Mouse (Mus musculus): Measurements from ENCODE around the gene Eif2b2. TPM values are rescaled to one million over a fixed set of nuclear protein-coding genes. Genes with fewer than 3 reads are reported as not detected.

The Eif2b2 gene
- polyA plus RNA-seq, 1 experiment from 2014 or later, result 64.9 TPM

DNA sequence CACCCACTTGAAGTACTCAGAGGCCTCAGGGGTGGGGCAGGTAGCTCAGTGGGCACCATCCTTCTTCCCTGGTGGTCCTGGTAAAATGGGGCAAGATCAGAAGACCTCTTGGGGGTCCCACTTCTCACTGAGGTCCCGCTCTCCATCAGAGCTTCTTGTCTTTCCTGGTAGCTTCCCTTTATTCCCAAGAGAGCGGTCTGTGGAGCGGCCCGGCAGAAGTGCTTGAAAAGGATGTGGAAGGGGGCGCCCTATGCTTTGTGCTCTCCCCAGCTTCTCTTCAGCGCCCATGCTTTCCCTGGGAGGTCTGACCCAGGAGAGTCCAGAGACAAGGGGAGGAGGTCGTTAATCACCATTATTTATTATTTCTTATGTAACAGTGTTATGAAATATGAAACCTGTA lies 21.9 kb upstream of the Eif2b2 start:
- Histone ChIP-seq H3K9me3 (ENCODE audit: low read length) (no peaks in the 10 kb centered on the region), H3K4me2 (replicated peaks; ENCODE audit: low read depth, low read length) (no peak overlapping the region), H3K27me3 (replicated peaks; ENCODE audit: insufficient read depth, low read length) (no peaks in the 10 kb centered on the region), H3K4me3 (ENCODE audit: low read depth, low read length) (no peak overlapping the region), H3K36me3 (ENCODE audit: insufficient read depth, low read length) (no peaks in the 10 kb centered on the region), H3K27ac (ENCODE audit: low read length) (no peak overlapping the region), H3K4me1 (ENCODE audit: insufficient read depth, low read depth, low read length) (peaks cover 12% of the 10 kb centered on the region; the same call in 1 of the 2 replicates), H3K9ac (replicated peaks; ENCODE audit: low read depth) (no peak overlapping the region)
- DNase-seq (ENCODE audit: low spot score), result no peak
- no peak for ATAC-seq
- TF ChIP-seq EP300 (IDR thresholded peaks at IDR 0.05) (no peak), CTCF (IDR thresholded peaks at IDR 0.05) (no peak)
- WGBS, result 67% methylated on average over 7 of the region's 7 CpGs

DNA sequence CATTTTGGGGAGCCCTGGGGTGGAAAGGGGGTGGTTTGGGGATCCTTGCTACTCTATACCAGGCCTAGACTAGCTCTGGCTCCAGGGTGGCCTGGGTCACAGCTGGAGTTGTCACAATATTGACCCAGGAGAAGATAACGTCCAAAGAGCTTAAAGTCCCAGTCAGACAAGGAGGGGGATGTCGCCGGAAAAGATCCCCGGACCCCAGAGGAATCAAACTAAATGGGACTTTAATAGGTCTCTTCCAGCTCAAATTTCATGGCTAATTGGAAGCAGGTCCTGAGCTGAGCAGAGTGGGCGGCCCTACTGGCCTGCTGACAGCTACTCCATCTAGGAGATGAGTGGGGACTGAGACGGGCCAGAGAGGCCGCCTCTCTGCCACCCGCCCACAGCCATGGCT lies 21.3 kb upstream of the Eif2b2 start:
- ATAC-seq, result no peak
- Histone ChIP-seq H3K4me3 (ENCODE audit: low read depth, low read length) (no peak overlapping the region), H3K27ac (ENCODE audit: low read length) (no peak overlapping the region), H3K4me2 (replicated peaks; ENCODE audit: low read depth, low read length) (no peak overlapping the region), H3K27me3 (replicated peaks; ENCODE audit: insufficient read depth, low read length) (no peaks in the 10 kb centered on the region), H3K9ac (replicated peaks; ENCODE audit: low read depth) (no peak overlapping the region), H3K4me1 (ENCODE audit: insufficient read depth, low read depth, low read length) (peaks cover 12% of the 10 kb centered on the region; the same call in 1 of the 2 replicates), H3K9me3 (ENCODE audit: low read length) (no peaks in the 10 kb centered on the region), H3K36me3 (ENCODE audit: insufficient read depth, low read length) (no peaks in the 10 kb centered on the region)
- no peak for DNase-seq (ENCODE audit: low spot score)
- WGBS, result 29% methylated on average over 8 of the region's 8 CpGs
- TF ChIP-seq CTCF (IDR thresholded peaks at IDR 0.05) (no peak), EP300 (IDR thresholded peaks at IDR 0.05) (no peak)

DNA sequence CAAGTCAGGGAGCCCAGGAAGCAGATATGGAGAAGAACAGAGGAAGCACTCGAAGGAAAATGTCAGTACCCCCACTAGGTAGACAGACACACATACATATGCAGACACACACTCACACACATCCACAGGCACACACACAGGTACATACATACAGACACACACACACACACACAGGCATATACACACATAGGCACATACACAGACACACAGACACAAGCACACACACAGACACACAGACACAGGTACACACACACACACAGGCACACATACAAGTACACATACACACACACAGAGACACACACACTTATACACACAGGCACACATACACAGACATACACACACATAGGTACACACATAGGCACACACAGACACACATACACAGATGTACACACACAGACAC lies 19.3 kb upstream of the Eif2b2 start:
- Histone ChIP-seq H3K9me3 (ENCODE audit: low read length) (no peaks in the 10 kb centered on the region), H3K27me3 (replicated peaks; ENCODE audit: insufficient read depth, low read length) (no peaks in the 10 kb centered on the region), H3K4me1 (ENCODE audit: insufficient read depth, low read depth, low read length) (peaks cover 10% of the 10 kb centered on the region; the same call in 1 of the 2 replicates), H3K27ac (ENCODE audit: low read length) (no peak overlapping the region), H3K36me3 (ENCODE audit: insufficient read depth, low read length) (no peaks in the 10 kb centered on the region), H3K4me2 (replicated peaks; ENCODE audit: low read depth, low read length) (no peak overlapping the region), H3K4me3 (ENCODE audit: low read depth, low read length) (no peak overlapping the region), H3K9ac (replicated peaks; ENCODE audit: low read depth) (no peak overlapping the region)
- no peak for DNase-seq (ENCODE audit: low spot score)
- 63% methylated on average over 1 of the region's 1 CpGs for WGBS
- ATAC-seq, result no peak
- TF ChIP-seq CTCF (IDR thresholded peaks at IDR 0.05) (no peak), EP300 (IDR thresholded peaks at IDR 0.05) (no peak)

DNA sequence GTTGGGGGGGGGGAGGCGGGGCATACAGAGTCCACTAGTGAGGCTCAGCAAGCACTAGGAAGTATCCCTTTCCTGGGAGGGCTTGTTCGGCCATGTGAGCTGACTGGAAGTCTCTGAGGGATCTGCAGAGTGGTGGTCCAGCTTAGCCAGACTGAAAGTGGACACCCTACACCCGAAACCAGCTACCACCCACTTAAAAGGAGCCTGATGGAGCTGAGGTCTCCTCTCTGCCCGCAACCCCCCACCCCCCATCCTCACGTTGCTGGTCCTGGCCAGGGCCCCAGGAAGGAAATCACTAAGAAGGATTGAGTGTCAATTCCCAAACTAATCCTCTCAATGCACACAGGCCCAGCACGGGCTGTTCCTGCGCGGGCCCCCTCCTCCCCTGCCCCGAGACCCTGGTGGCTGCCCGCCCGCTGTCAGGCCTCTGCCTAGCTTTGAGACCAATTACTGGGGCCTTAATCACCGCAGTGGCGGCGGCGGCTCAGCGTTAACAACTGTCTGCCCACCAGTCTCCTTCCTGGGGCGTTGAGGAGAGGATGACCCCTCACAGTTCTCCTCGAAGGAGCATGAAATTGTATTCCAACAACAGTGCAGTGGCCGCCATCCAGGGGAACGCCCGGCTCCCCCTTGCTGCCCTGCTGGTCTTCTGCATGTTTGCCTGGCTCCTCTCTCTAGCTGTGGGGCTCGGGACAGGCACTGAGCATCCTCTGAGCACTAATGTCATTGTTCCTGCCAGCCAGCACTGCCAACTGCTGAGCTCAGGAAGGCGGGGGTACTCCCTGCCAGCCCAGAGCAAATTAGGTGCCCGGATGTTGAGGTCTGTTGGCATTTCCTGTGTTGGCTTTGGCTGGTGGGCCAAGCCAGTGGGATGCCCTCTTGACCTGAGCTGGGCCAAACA lies 18.1 kb upstream of the Eif2b2 start:
- Histone ChIP-seq H3K9me3 (ENCODE audit: low read length) (no peaks in the 10 kb centered on the region), H3K9ac (replicated peaks; ENCODE audit: low read depth) (no peak overlapping the region), H3K36me3 (ENCODE audit: insufficient read depth, low read length) (no peaks in the 10 kb centered on the region), H3K27me3 (replicated peaks; ENCODE audit: insufficient read depth, low read length) (no peaks in the 10 kb centered on the region), H3K4me1 (ENCODE audit: insufficient read depth, low read depth, low read length) (peaks cover 10% of the 10 kb centered on the region; the same call in 1 of the 2 replicates), H3K4me3 (ENCODE audit: low read depth, low read length) (no peak overlapping the region), H3K27ac (ENCODE audit: low read length) (peak overlapping the region; percentile 38; the same call in 1 of the 2 replicates), H3K4me2 (replicated peaks; ENCODE audit: low read depth, low read length) (no peak overlapping the region)
- ATAC-seq (peak; percentile 72), DNase-seq (ENCODE audit: low spot score) (peak; percentile 52)
- 35% methylated on average over 24 of the region's 24 CpGs for WGBS
- 0 out of 2 replicates have a peak, but pooled peaks have one; percentile 14 for TF ChIP-seq CTCF (IDR thresholded peaks at IDR 0.05)
- TF ChIP-seq EP300 (IDR thresholded peaks at IDR 0.05), result 0 out of 2 replicates have a peak, but pooled peaks have one; percentile 35

DNA sequence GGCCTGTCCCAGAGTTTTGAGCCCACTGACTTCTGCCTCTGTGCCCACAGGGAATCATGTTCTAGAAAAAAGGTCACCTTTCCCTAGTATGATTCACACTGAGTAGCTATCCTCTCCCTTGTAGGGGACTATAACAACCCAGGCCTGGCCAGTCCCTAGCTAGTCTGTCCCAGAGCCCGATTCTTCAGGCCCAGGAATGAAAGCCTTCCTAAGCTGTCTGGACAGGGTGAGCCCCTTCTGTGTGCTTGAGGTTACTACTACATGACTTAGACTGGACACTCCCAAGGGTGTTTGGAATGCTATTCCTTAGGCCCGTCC lies 17.5 kb upstream of the Eif2b2 start:
- H3K27ac ChIP-seq (ENCODE audit: low read length), result peak overlapping the region; percentile 38
- H3K4me1 ChIP-seq (ENCODE audit: insufficient read depth, low read depth, low read length), result peaks cover 10% of the 10 kb centered on the region; the same call in 1 of the 2 replicates
- H3K9ac ChIP-seq (replicated peaks; ENCODE audit: low read depth), result no peak overlapping the region
- H3K4me3 ChIP-seq (ENCODE audit: low read depth, low read length), result no peak overlapping the region
- DNase-seq (ENCODE audit: low spot score) (no peak), ATAC-seq (peak; percentile 47)
- H3K27me3 ChIP-seq (replicated peaks; ENCODE audit: insufficient read depth, low read length), result no peaks in the 10 kb centered on the region
- 59% methylated on average over 2 of the region's 2 CpGs for WGBS
- H3K9me3 ChIP-seq (ENCODE audit: low read length), result no peaks in the 10 kb centered on the region
- no peak overlapping the region for H3K4me2 ChIP-seq (replicated peaks; ENCODE audit: low read depth, low read length)
- TF ChIP-seq CTCF (IDR thresholded peaks at IDR 0.05) (no peak), EP300 (IDR thresholded peaks at IDR 0.05) (0 out of 2 replicates have a peak, but pooled peaks have one; percentile 3)
- no peaks in the 10 kb centered on the region for H3K36me3 ChIP-seq (ENCODE audit: insufficient read depth, low read length)

DNA sequence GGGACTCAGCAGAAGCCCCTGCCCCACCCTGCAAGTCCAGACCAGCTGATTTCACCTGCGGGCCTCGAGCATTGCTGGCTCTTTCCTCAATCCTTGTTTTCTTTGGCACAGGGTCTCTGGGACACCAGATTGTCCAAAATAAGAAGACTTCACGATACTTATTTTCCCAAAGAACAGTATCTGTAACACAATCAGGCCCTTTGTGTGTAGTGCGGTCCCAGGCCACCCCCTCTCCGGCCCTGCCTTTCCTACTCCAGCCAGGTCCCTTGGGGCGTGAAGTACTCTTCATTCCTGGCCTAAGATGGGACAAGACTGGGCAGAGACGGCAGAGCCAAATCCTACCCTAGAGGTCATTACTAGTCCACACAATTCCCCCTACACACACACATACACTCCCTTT lies 17.1 kb upstream of the Eif2b2 start:
- DNase-seq (ENCODE audit: low spot score), result no peak
- TF ChIP-seq CTCF (IDR thresholded peaks at IDR 0.05) (no peak), EP300 (IDR thresholded peaks at IDR 0.05) (no peak)
- peak overlapping the region; percentile 38 for H3K27ac ChIP-seq (ENCODE audit: low read length)
- no peaks in the 10 kb centered on the region for H3K27me3 ChIP-seq (replicated peaks; ENCODE audit: insufficient read depth, low read length)
- H3K36me3 ChIP-seq (ENCODE audit: insufficient read depth, low read length), result no peaks in the 10 kb centered on the region
- no peak overlapping the region for H3K4me2 ChIP-seq (replicated peaks; ENCODE audit: low read depth, low read length)
- H3K4me1 ChIP-seq (ENCODE audit: insufficient read depth, low read depth, low read length), result peaks cover 10% of the 10 kb centered on the region; the same call in 1 of the 2 replicates
- no peaks in the 10 kb centered on the region for H3K9me3 ChIP-seq (ENCODE audit: low read length)
- H3K9ac ChIP-seq (replicated peaks; ENCODE audit: low read depth), result no peak overlapping the region
- no peak for ATAC-seq
- WGBS, result 59% methylated on average over 7 of the region's 7 CpGs
- no peak overlapping the region for H3K4me3 ChIP-seq (ENCODE audit: low read depth, low read length)

Measured in lung, postnatal 0 days (tissue).